Mouse (Mus musculus) intestine, postnatal 0 days (tissue): Measurements from ENCODE around the gene Cfap74. TPM values are rescaled to one million over a fixed set of nuclear protein-coding genes. Genes with fewer than 3 reads are reported as not detected.

Experiments used
- ATAC-seq: fragments of 200-750 bp; cut with Nextera tagmentation; 2 replicates; pipeline ENCODE4 v1.8.0; 2017; ENCODE audit warnings: mild to moderate bottlenecking, moderate TSS enrichment, moderate library complexity
- H3K27ac ChIP-seq: fragments of 300-500 bp; sonication (generic); 2 replicates; pipeline ENCODE4 v1.5.1; 2014; ENCODE audit warnings: mild to moderate bottlenecking, low read depth, low read length, moderate library complexity
- H3K27me3 ChIP-seq: fragments of 300-500 bp; sonication (generic); replicated peaks from 2 replicates; pipeline ENCODE4 v1.6.1; 2014; ENCODE audit warnings: low read length, mixed read lengths; ENCODE audit not compliant: control insufficient read depth, insufficient read depth
- H3K36me3 ChIP-seq: fragments of 300-500 bp; sonication (generic); 2 replicates; pipeline ENCODE4 v1.6.1; 2014; ENCODE audit warnings: mild to moderate bottlenecking, moderate library complexity; ENCODE audit not compliant: control insufficient read depth, insufficient read depth
- H3K4me1 ChIP-seq: fragments of 300-500 bp; sonication (generic); replicated peaks from 2 replicates; pipeline ENCODE4 v1.6.1; 2014; ENCODE audit warnings: antibody characterized with exemption, low read length, mixed read lengths; ENCODE audit not compliant: control insufficient read depth, insufficient read depth
- H3K4me2 ChIP-seq: fragments of 300-500 bp; sonication (generic); replicated peaks from 2 replicates; pipeline ENCODE4 v1.6.1; 2014; ENCODE audit warnings: low read depth, mild to moderate bottlenecking, moderate library complexity
- H3K4me3 ChIP-seq: fragments of 300-500 bp; sonication (generic); 2 replicates; pipeline ENCODE4 v1.5.1; 2014; ENCODE audit warnings: low read depth, low read length
- H3K9ac ChIP-seq: fragments of 300-500 bp; sonication (generic); 2 replicates; pipeline ENCODE4 v1.6.1; 2014; ENCODE audit warnings: mild to moderate bottlenecking, low read depth, low read length
- H3K9me3 ChIP-seq: fragments of 300-500 bp; sonication (generic); 2 replicates; pipeline ENCODE4 v1.6.1; 2016; ENCODE audit warnings: mixed run types; ENCODE audit not compliant: control insufficient read depth
- CTCF ChIP-seq: sonication (generic); IDR thresholded peaks from 2 replicates; pipeline ENCODE4 v1.5.1; 2016; ENCODE audit warnings: low read depth, mild to moderate bottlenecking, control low read depth, antibody characterized with exemption, moderate library complexity
- WGBS: fragments of 180-500 bp; shearing (Covaris S2); extraction: QIAGEN DNeasy Blood & Tissue Kit; methylation state at CpG from one replicate; pipeline ENCODE4 v1.1.7; 2014; 5-methylcytosine and 5-hydroxymethylcytosine counted together
- polyA plus RNA-seq: library from polyadenylated mRNA; unstranded; fragments of >200 nt; fragmentation: Nextera tagmentation; extraction: Ambion mirVana; gene quantifications from 2 replicates; pipeline ENCODE4 v1.2.1, GENCODE M21; 2015

Gene Cfap74
- polyA plus RNA-seq, 1 experiment from 2014 or later: 0.52 TPM

DNA sequence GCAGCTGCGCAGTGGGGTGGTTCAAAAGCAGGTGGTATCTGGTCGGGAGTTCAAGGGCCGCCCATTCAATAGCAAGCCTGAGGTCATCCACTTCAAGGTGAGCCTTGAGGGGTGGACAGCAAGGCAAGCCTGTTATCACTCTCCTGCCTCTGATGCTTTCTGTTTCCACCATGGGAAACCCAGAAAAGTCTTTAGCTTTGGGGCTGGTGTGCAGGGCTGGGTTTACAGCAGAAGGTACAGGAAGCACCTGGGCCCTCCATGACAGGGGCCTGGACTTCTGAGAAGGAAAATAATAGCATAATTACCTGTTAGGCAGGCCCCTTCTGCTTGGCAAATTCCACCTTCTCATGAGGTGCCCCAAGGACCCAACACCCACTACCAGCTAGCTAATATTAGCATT, 20.2 kb downstream of the Cfap74 start:
- Histone ChIP-seq H3K4me3 (no peak overlapping the region), H3K27ac (no peak overlapping the region), H3K4me2 (no peak overlapping the region), H3K27me3 (no peaks in the 10 kb centered on the region), H3K4me1 (no peaks in the 10 kb centered on the region), H3K9me3 (no peaks in the 10 kb centered on the region), H3K36me3 (no peaks in the 10 kb centered on the region), H3K9ac (no peak overlapping the region)
- no peak for ATAC-seq
- no peak for TF ChIP-seq CTCF
- WGBS: 82% methylated on average over 3 of the region's 3 CpGs

DNA sequence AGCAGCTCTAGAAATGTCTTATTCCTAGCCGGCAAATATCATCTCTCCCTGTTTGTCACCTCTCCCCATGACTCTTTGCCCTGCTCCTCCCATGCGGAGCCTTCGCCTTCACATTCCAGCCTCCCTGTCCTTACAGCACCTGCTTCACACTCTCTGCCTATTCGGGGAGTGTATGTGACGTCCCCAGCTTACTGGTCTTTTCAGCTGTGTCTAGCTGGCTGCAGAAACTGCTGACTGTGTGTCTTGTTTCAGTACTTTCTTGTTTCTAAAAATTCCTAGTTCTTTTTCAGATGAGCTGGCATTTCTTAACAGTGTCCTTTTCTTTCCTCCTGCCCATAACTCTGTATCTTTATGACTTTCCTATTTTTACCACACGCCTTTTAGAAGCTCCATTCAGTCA, 23.4 kb downstream of the Cfap74 start:
- WGBS: 77% methylated on average over 6 of the region's 6 CpGs

DNA sequence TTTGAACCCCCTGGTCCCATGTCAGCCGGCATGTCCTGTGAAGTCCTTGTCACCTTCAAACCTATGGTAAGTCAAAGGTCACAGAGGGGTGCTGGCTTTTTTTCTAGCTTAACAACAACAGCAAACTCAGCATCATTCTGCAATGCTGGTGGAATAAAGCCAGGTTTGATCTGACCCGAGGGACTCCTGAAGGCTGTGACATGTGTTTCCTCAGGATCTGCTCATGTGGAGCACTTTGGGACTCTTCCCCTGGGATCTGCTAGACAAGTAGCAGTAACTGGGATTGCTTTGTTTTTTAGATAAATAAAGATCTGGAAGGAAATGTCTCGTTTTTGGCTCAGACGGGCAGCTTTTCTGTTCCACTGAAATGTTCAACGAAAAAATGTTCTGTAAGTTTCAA, 25.0 kb downstream of the Cfap74 start:
- no peak for ATAC-seq
- WGBS: 68% methylated on average over 5 of the region's 5 CpGs
- H3K27me3 ChIP-seq: no peaks in the 10 kb centered on the region

More for the DNA sequence above, 23.4 kb downstream of the Cfap74 start:
- Histone ChIP-seq H3K4me2 (no peak overlapping the region), H3K9me3 (no peaks in the 10 kb centered on the region), H3K36me3 (no peaks in the 10 kb centered on the region), H3K27me3 (no peaks in the 10 kb centered on the region), H3K4me3 (no peak overlapping the region), H3K4me1 (no peaks in the 10 kb centered on the region), H3K27ac (no peak overlapping the region), H3K9ac (no peak overlapping the region)
- no peak for TF ChIP-seq CTCF
- ATAC-seq: no peak

DNA sequence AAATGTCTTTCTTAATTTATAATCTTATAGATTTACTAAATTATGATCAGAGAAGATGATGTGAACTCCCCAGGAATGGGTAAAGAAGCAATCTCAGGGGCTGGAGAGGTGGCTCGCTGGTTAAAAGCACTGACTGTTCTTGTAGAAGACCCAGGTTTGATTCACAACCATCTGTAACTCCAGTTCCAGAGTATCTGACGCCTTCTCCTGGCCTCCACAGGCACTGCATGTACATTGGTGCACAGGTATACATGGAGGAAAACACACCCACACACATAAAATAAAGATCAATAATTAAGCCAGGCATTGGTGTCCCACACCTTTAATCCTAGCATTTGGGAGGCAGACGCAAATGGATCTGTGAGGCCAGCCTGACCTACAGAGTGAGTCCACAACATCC, 33.8 kb downstream of the Cfap74 start:
- Histone ChIP-seq H3K9ac (no peak overlapping the region), H3K27me3 (no peaks in the 10 kb centered on the region), H3K27ac (no peak overlapping the region), H3K4me2 (no peak overlapping the region), H3K9me3 (no peaks in the 10 kb centered on the region), H3K4me3 (no peak overlapping the region), H3K36me3 (no peaks in the 10 kb centered on the region), H3K4me1 (no peaks in the 10 kb centered on the region)
- 67% methylated on average over 3 of the region's 3 CpGs for WGBS
- ATAC-seq: no peak
- TF ChIP-seq CTCF: peak; percentile 39

More for the DNA sequence above, 25.0 kb downstream of the Cfap74 start:
- Histone ChIP-seq H3K4me3 (no peak overlapping the region), H3K9ac (no peak overlapping the region), H3K36me3 (no peaks in the 10 kb centered on the region), H3K9me3 (no peaks in the 10 kb centered on the region), H3K4me2 (no peak overlapping the region), H3K4me1 (no peaks in the 10 kb centered on the region), H3K27ac (no peak overlapping the region)
- TF ChIP-seq CTCF: no peak

DNA sequence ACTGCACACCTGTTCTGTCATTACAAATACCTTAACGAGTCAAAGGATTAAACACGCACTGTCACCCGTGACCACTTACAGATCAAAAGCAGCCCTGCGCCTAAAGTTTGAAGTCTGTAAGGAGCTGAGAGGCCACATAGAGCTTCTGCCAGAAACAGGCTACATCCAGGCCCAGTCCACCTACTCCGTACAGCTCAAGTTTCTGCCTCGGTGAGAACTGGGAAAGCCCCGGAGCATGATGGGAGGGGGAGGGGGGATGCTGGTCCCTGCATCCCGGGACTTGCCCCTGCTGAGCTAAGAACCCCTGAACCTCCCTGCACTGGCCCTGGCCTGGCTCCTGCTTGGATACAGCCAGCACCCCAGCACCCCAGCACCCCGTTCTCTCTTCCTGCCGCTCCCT, 42.6 kb downstream of the Cfap74 start:
- Histone ChIP-seq H3K9ac (no peak overlapping the region), H3K36me3 (no peaks in the 10 kb centered on the region), H3K4me1 (no peaks in the 10 kb centered on the region), H3K4me2 (no peak overlapping the region), H3K9me3 (no peaks in the 10 kb centered on the region), H3K27me3 (no peaks in the 10 kb centered on the region), H3K4me3 (no peak overlapping the region), H3K27ac (no peak overlapping the region)
- WGBS: 36% methylated on average over 10 of the region's 10 CpGs
- no peak for TF ChIP-seq CTCF
- no peak for ATAC-seq

DNA sequence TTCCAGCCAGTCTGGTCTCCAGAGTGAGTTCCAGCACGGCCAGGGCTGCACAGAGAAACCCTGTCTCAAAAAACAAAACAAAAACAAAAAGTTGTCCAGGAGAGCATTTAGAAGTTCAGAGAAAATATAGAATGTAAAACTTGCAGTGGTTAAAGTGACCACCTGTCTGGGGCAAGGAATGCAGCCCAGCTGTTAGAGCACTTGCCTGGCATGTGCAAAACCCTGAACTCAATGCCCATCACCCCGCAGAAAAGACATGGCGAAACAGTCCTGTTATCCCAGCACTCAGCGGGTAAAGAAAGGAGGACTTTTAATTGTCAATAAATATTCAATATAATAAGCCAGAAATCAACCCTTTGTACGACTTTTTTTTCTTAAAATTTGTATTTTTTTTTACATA, 49.6 kb downstream of the Cfap74 start:
- no peaks in the 10 kb centered on the region for H3K27me3 ChIP-seq
- no peak overlapping the region for H3K9ac ChIP-seq
- no peak overlapping the region for H3K4me2 ChIP-seq
- H3K4me3 ChIP-seq: no peak overlapping the region
- WGBS: 80% methylated on average over 5 of the region's 5 CpGs
- no peak for ATAC-seq
- H3K4me1 ChIP-seq: no peaks in the 10 kb centered on the region; the same call in 1 of the 2 replicates
- H3K36me3 ChIP-seq: no peaks in the 10 kb centered on the region
- H3K27ac ChIP-seq: no peak overlapping the region
- no peaks in the 10 kb centered on the region for H3K9me3 ChIP-seq
- TF ChIP-seq CTCF: no peak

DNA sequence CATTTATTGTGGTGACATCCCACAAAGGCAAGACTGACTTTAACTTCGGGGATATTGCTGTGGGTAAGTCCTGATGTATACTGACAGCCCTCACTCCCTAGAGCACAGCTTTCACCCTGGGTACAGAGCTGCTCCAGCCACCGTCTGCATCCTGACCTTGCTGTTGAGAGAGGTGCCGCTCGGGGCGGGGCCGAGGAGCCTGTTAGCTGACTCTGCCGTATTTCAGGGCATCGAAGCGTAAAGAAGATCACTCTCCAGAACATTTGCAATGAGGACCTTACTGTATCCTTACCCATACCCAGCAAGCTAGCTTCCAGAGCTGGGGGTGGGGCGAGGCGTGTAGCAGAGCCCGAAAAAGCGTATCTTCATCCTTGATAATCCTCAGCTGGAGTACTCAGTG, 54.1 kb downstream of the Cfap74 start:
- 71% methylated on average over 13 of the region's 13 CpGs for WGBS

More for the DNA sequence above, 54.1 kb downstream of the Cfap74 start:
- Histone ChIP-seq H3K4me3 (no peak overlapping the region), H3K27ac (no peak overlapping the region), H3K36me3 (no peaks in the 10 kb centered on the region), H3K9me3 (no peaks in the 10 kb centered on the region), H3K4me1 (no peaks in the 10 kb centered on the region; the same call in 1 of the 2 replicates), H3K27me3 (no peaks in the 10 kb centered on the region), H3K4me2 (no peak overlapping the region), H3K9ac (no peak overlapping the region)
- ATAC-seq: no peak
- TF ChIP-seq CTCF: no peak
